Mouse (Mus musculus): Measurements from ENCODE around the gene Cdk2ap2.

The Cdk2ap2 gene

DNA sequence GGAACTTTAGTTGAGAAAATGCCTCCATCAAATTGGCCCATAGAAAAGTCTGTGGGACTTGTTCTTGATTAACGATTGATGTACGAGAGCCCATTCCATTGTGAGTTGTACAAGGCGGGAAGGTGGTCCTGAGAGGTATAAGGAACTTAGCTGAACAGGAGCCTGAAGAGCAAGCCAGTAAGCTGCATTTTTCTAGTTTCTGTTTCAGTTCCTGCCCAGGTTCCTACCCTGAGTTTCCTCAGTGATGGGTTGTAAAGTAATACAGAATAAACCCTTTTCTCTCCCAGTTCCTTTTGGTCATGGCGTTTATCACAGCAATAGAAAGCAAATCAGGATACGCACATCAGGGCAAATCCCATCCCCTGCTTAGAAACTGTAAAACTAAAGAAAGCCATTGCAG, 40.9 kb downstream of the Cdk2ap2 start:
- DNase-seq (ENCODE audit: low read depth): peak; percentile 65

DNA sequence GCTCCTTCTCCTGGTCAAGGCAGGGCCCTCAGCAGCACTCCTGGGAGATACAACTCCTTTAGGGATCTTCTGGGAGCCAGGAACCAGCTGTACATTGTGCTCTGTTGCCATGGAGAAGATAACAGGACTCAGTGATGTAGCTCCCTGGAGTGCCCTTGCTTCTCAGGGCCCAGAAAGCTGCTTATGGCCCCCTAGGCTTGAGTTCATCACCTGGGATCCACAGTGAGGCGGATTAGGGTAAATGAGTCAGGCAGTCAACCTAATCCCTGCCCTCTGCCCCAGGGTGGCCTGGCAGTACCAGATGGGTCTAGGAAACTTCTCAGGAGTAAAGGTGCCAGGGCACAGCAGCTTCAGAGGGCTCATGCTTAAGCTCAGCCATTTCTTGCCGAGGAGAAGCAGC, 42.5 kb downstream of the Cdk2ap2 start, which contains the start of gene Gpr152:
Gene Gpr152, plus strand, starts transcription at position 342 of the 400 bp plus-strand sequence.
- no peak for DNase-seq (ENCODE audit: low read depth)

DNA sequence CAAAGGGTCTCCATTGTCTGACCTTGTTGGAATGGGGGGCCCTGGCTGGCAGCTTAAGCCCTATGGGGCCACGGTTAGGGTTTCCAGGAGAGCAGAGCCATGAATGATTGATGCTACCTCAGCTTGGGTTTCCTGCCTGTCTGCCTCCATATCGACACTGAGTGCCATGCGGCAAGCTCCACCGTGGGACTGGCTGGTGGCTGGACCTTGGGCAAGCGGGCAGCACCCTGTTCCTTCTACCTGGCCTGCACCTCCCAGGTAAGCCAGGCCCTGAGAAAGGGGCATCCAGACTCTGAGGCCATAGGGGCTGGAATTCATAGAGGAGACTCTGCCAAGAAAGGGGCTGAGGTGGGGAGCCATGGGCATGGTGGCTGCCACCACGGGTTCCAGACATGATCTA, 43.2 kb downstream of the Cdk2ap2 start:
- DNase-seq (ENCODE audit: low read depth): no peak

DNA sequence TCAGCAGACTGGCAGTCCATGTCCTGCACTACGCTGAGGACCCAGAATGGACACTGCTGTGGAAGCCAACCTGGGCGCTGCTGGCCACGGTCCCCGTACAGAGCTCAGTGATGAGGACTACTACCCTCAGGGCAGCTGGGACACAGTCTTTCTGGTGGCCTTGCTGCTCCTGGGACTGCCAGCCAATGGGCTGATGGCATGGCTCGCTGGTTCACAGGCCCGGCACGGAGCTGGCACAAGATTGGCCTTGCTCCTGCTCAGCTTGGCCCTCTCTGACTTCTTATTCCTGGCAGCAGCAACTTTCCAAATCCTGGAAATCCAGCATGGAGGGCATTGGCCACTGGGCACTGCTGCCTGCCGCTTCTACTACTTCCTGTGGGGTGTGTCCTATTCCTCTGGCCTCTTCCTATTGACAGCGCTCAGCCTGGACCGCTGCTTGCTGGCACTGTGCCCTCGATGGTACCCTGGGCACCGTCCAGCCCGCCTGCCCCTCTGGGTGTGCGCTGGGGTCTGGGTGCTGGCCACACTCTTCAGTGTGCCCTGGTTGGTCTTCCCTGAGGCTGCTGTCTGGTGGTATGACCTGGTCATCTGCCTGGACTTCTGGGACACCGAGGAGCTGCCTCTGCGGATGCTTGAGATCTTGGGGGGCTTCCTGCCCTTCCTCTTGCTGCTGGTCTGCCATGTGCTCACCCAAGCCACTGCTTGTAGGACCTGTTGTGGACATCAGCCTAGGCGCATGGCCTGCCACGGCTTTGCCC, 45.6 kb downstream of the Cdk2ap2 start:
- no peak for DNase-seq (ENCODE audit: low read depth)

GRCm38 (mm10) chr19:4143759-4144268, 46.8 kb downstream of the Cdk2ap2 start, which contains the start of gene Cabp4:
Gene Cabp4, minus strand, starts transcription at chr19:4144033.
- DNase-seq (ENCODE audit: low read depth): no peak

GRCm38 (mm10) chr19:4144550-4145498, 47.8 kb downstream of the Cdk2ap2 start:
- DNase-seq (ENCODE audit: low read depth): no peak

DNA sequence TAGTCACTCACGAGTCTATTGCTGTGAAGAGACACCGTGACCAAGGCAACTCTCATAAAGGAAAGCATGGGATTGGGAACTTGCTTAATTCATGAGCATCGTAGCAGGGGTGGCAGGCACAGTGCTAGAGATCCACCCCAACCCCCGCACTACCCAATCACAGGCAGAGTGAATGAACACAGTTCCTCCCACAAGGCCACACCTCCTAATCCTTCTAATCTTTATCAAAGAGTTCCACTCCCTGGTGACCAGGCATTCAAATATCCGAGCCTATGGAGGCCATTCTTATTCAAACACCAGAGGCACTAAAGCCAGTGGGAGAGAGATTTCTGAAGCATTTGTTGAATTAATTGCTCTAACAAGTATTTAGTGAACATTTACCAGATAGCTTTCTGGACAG, 49.0 kb downstream of the Cdk2ap2 start:
- DNase-seq (ENCODE audit: low read depth): no peak

DNA sequence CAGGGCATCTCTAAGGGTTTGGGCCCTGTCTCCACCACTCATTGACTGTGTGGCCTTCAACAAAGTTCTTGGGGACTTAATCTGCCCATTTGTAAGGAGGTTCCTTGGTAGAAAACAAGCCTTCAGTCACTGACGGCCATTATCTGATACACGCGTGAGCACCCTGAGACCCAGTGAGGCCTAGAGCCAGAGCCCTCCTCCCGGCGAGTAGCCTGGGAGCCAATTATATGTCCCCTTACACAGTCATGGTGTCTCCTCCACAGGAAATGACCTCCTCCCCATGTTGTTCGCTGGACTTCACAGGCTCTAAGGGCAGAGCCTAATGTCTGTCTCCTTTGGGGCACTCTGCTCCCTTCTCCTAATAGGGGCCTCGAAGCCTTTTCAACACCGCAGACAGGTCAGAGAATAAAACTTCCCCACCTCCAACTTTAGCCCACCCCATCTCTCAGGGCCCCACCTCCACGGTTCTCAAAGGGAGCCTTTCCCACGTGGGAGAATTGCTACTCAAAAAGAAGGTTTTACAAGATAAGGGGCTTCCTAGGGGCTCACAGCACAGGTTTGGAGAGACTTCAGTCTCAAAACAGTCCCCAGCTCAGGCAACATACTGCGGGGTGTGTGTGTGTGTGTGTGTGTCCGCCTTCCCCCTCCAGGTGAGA, 49.5 kb downstream of the Cdk2ap2 start:
- DNase-seq (ENCODE audit: low read depth): no peak

DNA sequence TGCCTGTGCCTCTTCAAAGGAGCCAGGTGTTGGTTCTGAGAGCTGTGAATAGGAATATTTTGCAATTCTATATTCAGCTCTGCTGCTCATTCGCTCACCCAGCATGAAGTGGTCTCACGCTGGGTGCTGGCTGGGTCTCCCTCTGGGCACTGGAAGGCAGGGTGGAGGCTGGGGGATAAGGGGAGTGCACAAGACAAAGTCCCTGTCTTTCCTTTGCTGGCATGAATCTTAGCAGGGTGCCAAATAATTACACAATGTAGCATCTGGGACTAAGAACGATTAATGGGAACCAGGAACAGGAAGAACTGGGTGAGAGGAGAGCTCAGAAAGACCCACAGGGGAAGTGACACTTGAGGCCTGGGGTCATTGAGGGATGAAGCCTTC, 50.0 kb downstream of the Cdk2ap2 start:
- no peak for DNase-seq (ENCODE audit: low read depth)

DNA sequence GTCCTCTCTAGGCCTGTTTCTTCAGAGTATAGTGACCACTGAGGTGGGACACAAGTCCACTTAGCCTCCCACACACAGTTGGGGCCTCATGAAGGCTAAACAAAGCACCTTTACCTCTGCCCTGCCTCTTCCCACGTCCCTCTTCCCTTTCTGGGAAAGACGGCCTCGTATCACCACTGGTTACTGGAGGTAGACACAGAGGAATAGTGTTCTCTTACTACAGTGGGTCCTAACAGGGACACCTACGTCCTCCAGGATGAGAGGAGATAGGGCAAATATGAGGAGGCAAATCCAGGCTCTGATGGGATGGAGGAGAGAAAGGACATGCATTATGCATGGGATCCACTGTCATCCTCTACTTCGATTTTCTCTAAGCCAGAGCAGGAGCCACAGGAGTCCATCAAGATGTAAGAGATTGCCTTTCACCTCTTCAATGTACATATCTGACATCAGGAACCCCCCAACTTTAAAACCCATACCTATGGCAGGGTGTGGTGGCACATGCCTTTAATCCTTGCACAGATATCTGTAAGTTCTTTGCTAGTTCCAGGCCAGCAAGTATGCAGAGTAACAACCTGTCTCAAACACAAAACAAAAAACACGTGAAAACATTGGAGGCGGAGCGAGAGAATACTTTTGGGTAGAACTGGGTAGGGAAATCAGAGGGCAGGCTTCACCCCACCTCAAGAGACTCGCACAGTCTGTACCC, 51.0 kb downstream of the Cdk2ap2 start:
- DNase-seq (ENCODE audit: low read depth): no peak

DNA sequence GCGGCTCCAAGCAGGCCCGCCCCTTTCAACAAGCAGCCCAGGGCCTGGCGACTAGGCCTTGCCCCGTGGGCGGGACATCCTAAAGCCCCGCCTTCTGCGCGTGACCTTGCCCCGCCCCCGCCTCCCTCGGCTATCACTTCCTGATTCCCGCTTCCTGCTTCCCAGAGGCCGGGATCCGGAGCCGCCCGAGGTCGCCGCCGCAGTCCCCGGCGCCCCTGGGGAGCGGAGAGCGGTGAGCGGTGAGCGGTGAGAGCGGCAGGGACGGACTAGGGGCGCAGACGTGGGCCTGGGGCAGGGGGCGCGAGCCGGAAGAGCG, 51.5 kb downstream of the Cdk2ap2 start, which contains the start of gene Coro1b:
Gene Coro1b, plus strand, starts transcription at position 129 of the 316 bp plus-strand sequence.
- peak; percentile 95 for DNase-seq (ENCODE audit: low read depth)

Data from induced T-regulatory cell, adult 2 months (primary cell).